Mouse (Mus musculus) Patski (cell line): ENCODE data around the gene Jazf1. TPM values are rescaled to one million over a fixed set of nuclear protein-coding genes. Genes with fewer than 3 reads are reported as not detected.

ENCODE experiments used
- ATAC-seq: fragments of 100-300 bp; one replicate; pipeline ENCODE4 v1.8.0; 2021
- CTCF ChIA-PET: fragments of 350-600 bp; sonication (Branson Sonifier 250); formaldehyde crosslinking; loops from one replicate; lab custom pipeline; 2022; ENCODE audit warnings: inconsistent platforms; lab: Charles Lee
- POLR2A ChIA-PET: fragments of 350-600 bp; sonication (Branson Sonifier 250); formaldehyde crosslinking; loops from one replicate; lab custom pipeline; 2022; ENCODE audit warnings: antibody characterized with exemption, inconsistent platforms; lab: Charles Lee
- DNase-seq: peaks from one replicate; pipeline ENCODE4 v3.0.0-alpha.2; 2011; ENCODE audit warnings: low read depth, low spot score
- H3K27me3 ChIP-seq: fragments of 371-371 bp; one replicate; pipeline ENCODE4 v1.5.1; 2021
- CTCF ChIP-seq: fragments of 100-300 bp; IDR thresholded peaks from one replicate; pipeline ENCODE4 v1.5.1; 2021
- in situ Hi-C: fragments of 300-500 bp; cut with MboI; formaldehyde crosslinking; loops from 3 replicates; pipeline ENCODE4 v1.11.1; 2018; ENCODE audit warnings: low pct_unique_long_range_greater_than_20kb, mixed read lengths
- polyA plus RNA-seq: library from polyadenylated mRNA; unstranded; gene quantifications from one replicate; pipeline ENCODE4 v1.2.3, GENCODE M21; 2021

Gene Jazf1
- polyA plus RNA-seq, 1 experiment from 2014 or later = 15.5 TPM

GRCm38 (mm10) chr6:52861928-52862327 is 206.5 kb downstream of the Jazf1 start:
- ChIA-PET POLR2A (interaction anchor here (0.7 kb wide), 1 partner anchor 37 kb away, joined by 3 read pairs; no protein-coding TSS in a partner anchor), CTCF (no interaction called here)
- no peak for ATAC-seq
- in situ Hi-C loops = no loop called here
- H3K27me3 ChIP-seq = no peaks in the 10 kb centered on the region
- no peak for TF ChIP-seq CTCF
- no peak for DNase-seq

DNA sequence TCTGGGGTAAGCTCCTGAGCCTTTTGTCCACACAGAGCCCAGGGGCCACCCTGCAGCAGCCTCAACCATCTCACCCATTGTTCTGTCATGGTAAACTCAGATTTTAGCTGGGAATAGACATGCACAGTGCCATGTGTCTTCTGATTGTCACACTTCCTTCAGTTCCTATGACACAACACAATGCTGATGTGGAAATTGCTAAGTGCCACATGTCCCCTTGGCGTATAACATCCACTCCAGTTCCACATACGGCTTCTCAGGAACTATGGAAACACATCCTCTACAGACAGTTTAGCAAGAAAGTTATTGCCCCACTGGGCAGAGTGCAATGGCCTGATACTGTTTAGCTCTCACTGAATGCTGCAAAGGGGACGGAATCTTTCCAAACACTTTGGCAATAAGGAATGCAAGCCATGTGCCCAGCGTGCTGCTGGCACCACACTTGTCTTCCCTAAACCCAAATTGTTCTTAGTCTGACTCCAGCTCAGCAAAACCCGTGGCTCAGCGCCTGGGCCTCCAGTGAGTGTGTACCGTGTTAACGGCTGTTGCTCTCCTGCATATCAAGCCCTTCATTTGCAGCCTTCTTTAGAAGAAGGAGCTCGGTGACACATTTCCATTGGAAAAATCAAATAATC is 207.1 kb downstream of the Jazf1 start:
- ChIA-PET CTCF (interaction anchor here (1.4 kb wide), 1 partner anchor 11 kb away, joined by 3 read pairs; no protein-coding TSS in a partner anchor), POLR2A (no interaction called here)
- in situ Hi-C loops = no loop called here
- ATAC-seq (no peak), DNase-seq (no peak)
- no peak for TF ChIP-seq CTCF
- no peaks in the 10 kb centered on the region for H3K27me3 ChIP-seq

DNA sequence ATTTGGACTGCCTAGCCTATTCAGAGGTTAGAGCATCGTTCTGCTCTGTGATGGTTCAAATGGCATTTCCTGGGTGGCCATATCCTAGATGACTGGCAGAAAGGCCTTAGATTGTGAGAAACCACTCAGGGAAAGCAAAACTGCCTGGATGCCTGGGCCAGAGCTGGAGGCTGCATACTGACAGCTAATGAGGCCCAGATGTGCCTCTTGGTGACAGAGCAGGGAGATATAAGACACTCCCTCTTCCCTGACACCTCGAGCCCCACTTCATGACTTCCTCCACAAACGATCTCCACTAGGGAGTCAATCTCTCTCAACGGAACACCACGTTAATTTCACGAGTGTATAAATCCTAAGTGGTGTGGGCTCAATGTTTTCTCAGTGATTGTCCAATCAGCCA is 207.7 kb downstream of the Jazf1 start:
- no peak for ATAC-seq
- no peaks in the 10 kb centered on the region for H3K27me3 ChIP-seq
- DNase-seq = no peak
- ChIA-PET POLR2A (no interaction called here), CTCF (interaction anchor here (1.4 kb wide), 1 partner anchor 11 kb away, joined by 3 read pairs; no protein-coding TSS in a partner anchor)
- TF ChIP-seq CTCF = no peak
- in situ Hi-C loops = no loop called here

- H3K27me3 ChIP-seq = no peaks in the 10 kb centered on the region
- ChIA-PET POLR2A (no interaction called here), CTCF (interaction anchor here (1.0 to 1.4 kb wide), 4 partner anchors 10 to 20 kb away, joined by 3 to 7 read pairs (median 4); no protein-coding TSS in a partner anchor)
- no peak for TF ChIP-seq CTCF
- DNase-seq = no peak
- in situ Hi-C loops = no loop called here
- no peak for ATAC-seq
These were observed 209.5 kb downstream of the Jazf1 start for GRCm38 (mm10) chr6:52858911-52859431.

DNA sequence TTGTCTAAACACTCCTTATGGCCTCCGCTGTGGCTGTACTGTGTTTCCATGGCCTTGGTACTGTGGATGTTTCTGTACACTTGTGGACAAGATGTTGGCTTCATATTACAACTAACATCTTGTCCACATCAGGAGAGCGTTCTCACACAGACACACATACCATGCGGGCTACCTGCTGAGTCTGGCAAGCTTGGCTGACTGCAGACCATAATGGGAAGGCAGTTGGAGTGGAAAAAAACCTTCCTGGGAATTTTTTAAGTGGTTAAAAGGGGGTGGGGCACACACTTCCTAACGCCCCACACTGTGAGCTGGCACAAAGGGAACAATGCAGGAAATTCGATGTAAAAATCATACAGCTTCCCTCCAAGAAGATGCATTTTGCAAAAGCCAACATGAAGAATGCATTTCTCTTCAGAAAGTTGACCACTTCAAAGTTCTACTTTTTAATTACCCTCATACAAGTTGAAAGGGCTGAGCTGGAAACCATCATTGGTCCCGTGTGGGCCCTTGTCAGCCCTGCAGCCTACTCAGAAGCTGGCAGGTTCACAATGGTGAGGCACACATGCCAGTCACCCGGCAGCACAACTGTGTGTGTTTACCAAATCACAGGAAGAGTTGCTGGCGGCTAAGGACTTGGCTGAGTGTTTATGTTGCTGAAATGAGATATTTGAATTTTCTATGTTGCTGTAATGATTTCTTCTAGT is 215.9 kb downstream of the Jazf1 start:
- ATAC-seq (no peak), DNase-seq (peak; percentile 59)
- TF ChIP-seq CTCF = no peak
- in situ Hi-C loops = no loop called here
- no peaks in the 10 kb centered on the region for H3K27me3 ChIP-seq
- ChIA-PET CTCF (no interaction called here), POLR2A (interaction anchor here (0.6 kb wide), 1 partner anchor 27 kb away, joined by 3 read pairs; no protein-coding TSS in a partner anchor)

- no peak for TF ChIP-seq CTCF
- in situ Hi-C loops = no loop called here
- POLR2A ChIA-PET = interaction anchor here (0.6 kb wide), 1 partner anchor 26 kb away, joined by 3 read pairs; no protein-coding TSS in a partner anchor
- CTCF ChIA-PET = interaction anchor here (0.8 kb wide), 1 partner anchor 26 kb away, joined by 3 read pairs; no protein-coding TSS in a partner anchor
- H3K27me3 ChIP-seq = no peaks in the 10 kb centered on the region
- ATAC-seq (no peak), DNase-seq (no peak)
These were observed 216.5 kb downstream of the Jazf1 start for GRCm38 (mm10) chr6:52851975-52852374.

DNA sequence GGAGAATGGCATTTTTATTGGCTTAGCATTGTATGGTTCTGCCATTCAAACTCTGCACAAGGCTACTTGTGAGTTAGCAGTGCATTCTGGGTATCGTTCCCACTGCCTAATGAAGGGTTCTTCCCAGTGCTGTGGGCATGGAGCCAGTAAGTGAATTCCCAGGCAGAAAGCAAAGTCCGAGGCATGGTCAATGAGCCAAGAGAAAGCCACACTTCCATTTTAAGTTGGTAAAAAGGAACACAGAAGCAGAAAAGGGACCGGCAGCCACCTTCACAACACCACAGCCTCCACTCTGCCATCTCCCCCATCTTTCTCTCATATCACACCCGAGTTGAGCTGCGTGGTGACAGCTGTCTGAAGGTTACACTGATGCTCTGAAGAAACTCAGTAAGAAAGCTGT is 217.4 kb downstream of the Jazf1 start:
- TF ChIP-seq CTCF = no peak
- DNase-seq = no peak
- ChIA-PET POLR2A (no interaction called here), CTCF (interaction anchor here (0.6 to 0.8 kb wide), 2 partner anchors 27 to 30 kb away, joined by 3 read pairs; no protein-coding TSS in a partner anchor)
- in situ Hi-C loops = no loop called here
- ATAC-seq = no peak
- H3K27me3 ChIP-seq = no peaks in the 10 kb centered on the region

DNA sequence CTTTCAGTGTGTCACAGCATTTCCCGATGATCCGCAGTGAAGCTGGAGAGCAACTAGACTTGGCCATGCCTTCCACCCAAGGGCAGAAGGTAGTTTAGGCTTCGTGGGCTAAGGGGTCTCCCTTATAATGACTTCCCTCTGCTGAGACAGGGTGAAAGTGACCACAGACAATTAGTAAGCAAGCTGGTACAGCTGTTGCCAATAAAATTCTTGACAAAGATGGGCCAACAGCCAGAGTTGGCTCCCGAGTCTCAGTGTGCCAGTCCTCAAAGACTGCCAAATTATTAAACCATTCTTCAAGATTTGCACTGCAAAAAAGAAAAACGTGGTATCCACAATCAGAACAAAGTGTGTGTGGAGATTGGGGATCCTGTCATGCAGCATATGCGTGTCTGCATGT is 220.2 kb downstream of the Jazf1 start:
- CTCF ChIA-PET = interaction anchor here (0.9 to 3.1 kb wide), 3 partner anchors 7 to 20 kb away, joined by 3 to 9 read pairs (median 7); no protein-coding TSS in a partner anchor
- POLR2A ChIA-PET = interaction anchor here (0.5 kb wide), 1 partner anchor 45 kb away, joined by 3 read pairs; no protein-coding TSS in a partner anchor
- in situ Hi-C loops = loop anchor here (5.0 kb wide), 2 partner anchors 69 to 181 kb away; no protein-coding TSS in a partner anchor

DNA sequence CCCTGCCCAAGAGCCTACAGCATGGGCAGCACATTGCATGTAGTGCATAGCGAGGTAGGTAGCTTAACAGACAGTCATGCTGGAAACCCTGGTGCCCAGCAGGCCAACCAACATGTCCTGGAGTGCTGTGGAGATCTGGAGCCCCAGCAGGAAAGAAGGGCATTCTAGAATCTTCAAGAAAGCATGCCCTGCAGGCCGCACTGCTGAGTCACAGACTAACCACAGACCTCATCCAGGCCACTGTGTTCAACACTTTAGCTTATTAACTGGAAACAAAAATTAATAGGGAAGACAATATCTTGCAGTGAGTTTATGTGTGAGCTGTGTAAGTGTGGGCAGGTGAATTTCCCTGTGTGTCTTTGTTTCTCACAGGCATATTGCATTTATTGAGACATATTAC is 222.1 kb downstream of the Jazf1 start:
- POLR2A ChIA-PET = interaction anchor here (0.8 kb wide), 1 partner anchor 87 kb away, joined by 3 read pairs; no protein-coding TSS in a partner anchor
- in situ Hi-C loops = loop anchor here (5.0 kb wide), 2 partner anchors 71 to 179 kb away; no protein-coding TSS in a partner anchor
- ATAC-seq (peak; percentile 66), DNase-seq (no peak)
- TF ChIP-seq CTCF = no peak
- CTCF ChIA-PET = interaction anchor here (0.9 to 2.0 kb wide), 8 partner anchors 34 to 590 kb away, joined by 3 to 10 read pairs (median 4); no protein-coding TSS in a partner anchor
- H3K27me3 ChIP-seq = no peaks in the 10 kb centered on the region

More for the DNA sequence above, 220.2 kb downstream of the Jazf1 start:
- DNase-seq (no peak), ATAC-seq (no peak)
- H3K27me3 ChIP-seq = no peaks in the 10 kb centered on the region
- TF ChIP-seq CTCF = no peak

DNA sequence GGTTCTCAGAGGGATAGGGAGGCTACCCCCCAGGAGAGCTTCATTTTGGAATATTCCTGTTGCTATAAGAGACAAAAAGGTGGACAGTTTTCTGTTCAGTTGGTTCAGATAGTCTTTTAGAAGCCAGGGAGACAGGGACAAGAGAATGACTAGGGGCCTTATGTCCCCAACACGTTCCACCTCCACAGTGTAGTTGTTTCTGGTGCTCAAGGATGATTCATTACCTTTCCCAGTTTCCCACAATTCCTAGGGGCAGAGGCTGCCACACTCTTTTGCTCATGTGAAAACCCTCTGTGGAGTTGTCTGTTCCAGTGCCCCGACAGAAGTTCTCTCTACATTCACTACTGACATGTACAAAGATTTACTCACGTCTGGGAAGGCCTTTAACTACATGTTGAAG is 223.7 kb downstream of the Jazf1 start:
- no peak for TF ChIP-seq CTCF
- H3K27me3 ChIP-seq = no peaks in the 10 kb centered on the region
- DNase-seq (no peak), ATAC-seq (no peak)
- CTCF ChIA-PET = interaction anchor here (1.6 to 2.4 kb wide), 3 partner anchors 74 to 588 kb away, joined by 5 to 16 read pairs (median 6); no protein-coding TSS in a partner anchor
- POLR2A ChIA-PET = interaction anchor here (0.5 kb wide), 1 partner anchor 147 kb away, joined by 3 read pairs; no protein-coding TSS in a partner anchor
- in situ Hi-C loops = loop anchor here (5.0 kb wide), 2 partner anchors 73 to 177 kb away; no protein-coding TSS in a partner anchor
